Mouse (Mus musculus): ENCODE results near the gene Itgb4.

- TF ChIP-seq CTCF (IDR thresholded peaks at IDR 0.05; ENCODE audit: low read depth, low read length) = no peak
- TF ChIP-seq POLR2A (IDR thresholded peaks at IDR 0.05; ENCODE audit: borderline replicate concordance, low read depth, low read length) = no peak
Observed at GRCm38 (mm10) chr11:115929818-115930217, 44.7 kb upstream of the Itgb4 start.
